ENCODE assay signal across 16 mouse cellular contexts in the genomic region with DNA sequence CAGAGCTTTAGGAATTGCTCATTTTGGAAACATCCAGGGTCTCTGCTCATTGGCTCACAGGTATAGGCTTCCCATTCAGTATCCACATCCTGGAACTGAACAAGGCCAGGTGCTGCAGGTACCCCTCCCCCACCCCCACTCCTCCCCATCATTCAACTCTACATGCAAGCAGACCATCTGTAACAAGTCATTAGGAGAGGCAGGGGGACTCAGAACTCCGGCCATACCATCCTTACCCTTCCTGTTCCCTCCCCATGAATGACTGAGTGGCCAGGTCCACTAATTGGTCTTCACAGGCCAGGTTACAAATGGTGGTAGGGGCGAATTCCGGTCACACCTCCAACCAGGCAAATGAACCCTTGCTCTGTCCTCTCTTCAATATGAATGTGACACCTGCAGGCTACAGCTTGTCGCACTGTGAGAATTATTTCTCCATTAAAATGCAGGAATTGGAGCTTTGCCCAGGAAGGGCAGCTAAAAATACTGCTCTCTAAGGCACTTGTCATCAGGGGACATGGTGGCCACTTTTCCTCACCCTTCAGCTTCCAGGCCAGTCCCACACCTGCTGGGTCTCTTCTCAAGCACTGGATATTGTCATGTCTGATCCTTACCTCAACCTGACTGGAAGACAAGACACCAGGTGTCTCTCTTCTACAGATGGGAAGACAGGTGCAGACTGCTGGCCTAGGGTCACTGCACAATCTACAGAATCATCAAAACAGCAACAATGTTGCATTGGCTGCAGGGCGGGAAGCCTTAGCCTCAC. TPM values are rescaled to one million over a fixed set of nuclear protein-coding genes. Genes with fewer than 3 reads are reported as not detected.
DNase-seq lines count a peak whose midpoint lies in the region; ATAC-seq lines count a peak whose summit lies in the region.
"Had no signal": no experiment of that assay in that cellular context is flagged by ENCODE, and none has a peak within 500 bp of the region (broad histone marks: within the 10 kb centered on the region; RNA-seq: fewer than 3 reads in every experiment).

No protein-coding gene starts in this region.

- no peak overlapping the region for H3K4me3 ChIP-seq in kidney, embryonic 16.5 days (ENCODE audit: low read length)
- no peak overlapping the region for H3K4me3 ChIP-seq in heart, embryonic 16.5 days (ENCODE audit: low read length)
- H3K4me3 ChIP-seq in forebrain, embryonic 12.5 days (replicated peaks): no peak overlapping the region
- H3K4me3 ChIP-seq: neural tube, embryonic 12.5 days; stomach, embryonic 15.5 days had no signal

- 60% methylated on average over 5 of the region's 5 CpGs for WGBS in kidney, embryonic 16.5 days
- 47% methylated on average over 5 of the region's 5 CpGs for WGBS in heart, embryonic 16.5 days
- 78% methylated on average over 5 of the region's 5 CpGs for WGBS in forebrain, embryonic 12.5 days

- H3K36me3 ChIP-seq in kidney, embryonic 16.5 days (ENCODE audit: insufficient read depth, low read length): peaks cover 8% of the 10 kb centered on the region; the same call in 1 of the 2 replicates
- peaks cover 8% of the 10 kb centered on the region; the same call in 1 of the 2 replicates for H3K36me3 ChIP-seq in heart, embryonic 16.5 days (ENCODE audit: control insufficient read depth, insufficient read depth)
- H3K36me3 ChIP-seq in forebrain, embryonic 12.5 days (replicated peaks): peaks cover 18% of the 10 kb centered on the region

- no peak overlapping the region for H3K9ac ChIP-seq in kidney, embryonic 16.5 days (replicated peaks; ENCODE audit: low read length)
- H3K9ac ChIP-seq in heart, embryonic 16.5 days (ENCODE audit: low read length): no peak overlapping the region
- H3K9ac ChIP-seq in forebrain, embryonic 12.5 days: no peak overlapping the region
- H3K9ac ChIP-seq: liver, embryonic 14.5 days; neural tube, embryonic 12.5 days; stomach, embryonic 15.5 days had no signal

- H3K27ac ChIP-seq in kidney, embryonic 16.5 days (ENCODE audit: low read length): no peak overlapping the region
- peak overlapping the region; percentile 77 for H3K27ac ChIP-seq in heart, embryonic 16.5 days (ENCODE audit: low read length)
- H3K27ac ChIP-seq in forebrain, embryonic 12.5 days: no peak overlapping the region
- H3K27ac ChIP-seq: liver, embryonic 14.5 days; neural tube, embryonic 12.5 days; stomach, embryonic 15.5 days had no signal

- H3K4me1 ChIP-seq in kidney, embryonic 16.5 days (ENCODE audit: insufficient read depth, low read length): peaks cover 8% of the 10 kb centered on the region
- H3K4me1 ChIP-seq in heart, embryonic 16.5 days (ENCODE audit: control insufficient read depth, insufficient read depth, low read length): peaks cover 20% of the 10 kb centered on the region
- H3K4me1 ChIP-seq in forebrain, embryonic 12.5 days: peaks cover 10% of the 10 kb centered on the region
- H3K4me1 ChIP-seq: stomach, embryonic 15.5 days had no signal

- peak; percentile 21 for DNase-seq in adrenal gland, postnatal 10 days
- DNase-seq in adrenal gland, adult 18-20 months (ENCODE audit: low spot score in 2 of 2): no peak
- peak; percentile 26 for DNase-seq in kidney, postnatal 14 days
- DNase-seq in cerebellum, adult 8-10 months: peak; percentile 75
- DNase-seq in T-cell, adult 2 months (ENCODE audit: low spot score): no peak
- DNase-seq: kidney, postnatal 25 days; left cerebral cortex, postnatal 4 days; lung, postnatal 10 days had no signal

- no peaks in the 10 kb centered on the region for H3K9me3 ChIP-seq in kidney, embryonic 16.5 days (ENCODE audit: low read length)
- H3K9me3 ChIP-seq in heart, embryonic 16.5 days (replicated peaks; ENCODE audit: control insufficient read depth, low read length): no peaks in the 10 kb centered on the region
- no peaks in the 10 kb centered on the region for H3K9me3 ChIP-seq in forebrain, embryonic 12.5 days
- H3K9me3 ChIP-seq: neural tube, embryonic 12.5 days; stomach, embryonic 15.5 days had no signal

- no peaks in the 10 kb centered on the region for H3K27me3 ChIP-seq in kidney, embryonic 16.5 days (ENCODE audit: insufficient read depth, low read length)
- no peaks in the 10 kb centered on the region for H3K27me3 ChIP-seq in heart, embryonic 16.5 days (ENCODE audit: control insufficient read depth, insufficient read depth, low read length)
- H3K27me3 ChIP-seq in forebrain, embryonic 12.5 days: no peaks in the 10 kb centered on the region
- H3K27me3 ChIP-seq: CH12.LX; neural tube, embryonic 12.5 days; stomach, embryonic 15.5 days had no signal

- ATAC-seq in kidney, embryonic 16.5 days (ENCODE audit: low FRiP score, low TSS enrichment): no peak
- peak; percentile 63 for ATAC-seq in heart, embryonic 16.5 days (replicated peaks; ENCODE audit: extremely low read depth, insufficient read depth, low FRiP score)
- ATAC-seq in forebrain, embryonic 12.5 days (ENCODE audit: low FRiP score): no peak
- ATAC-seq: forebrain, embryonic 14.5 days had no signal

- H3K4me2 ChIP-seq in kidney, embryonic 16.5 days (replicated peaks; ENCODE audit: low read depth, low read length): no peak overlapping the region
- peak overlapping the region; percentile 10; the same call in 1 of the 2 replicates for H3K4me2 ChIP-seq in heart, embryonic 16.5 days (ENCODE audit: low read depth, low read length)
- H3K4me2 ChIP-seq in forebrain, embryonic 12.5 days: no peak overlapping the region
- H3K4me2 ChIP-seq: neural tube, embryonic 12.5 days; stomach, embryonic 15.5 days had no signal

RNA-seq across cellular contexts. Expression of a gene that starts 32.6 kb away (rescaled TPM):
- 10 to 100 TPM in 1 of 2 experiments, 1 to 10 TPM in 1; 9.6 to 10.7 TPM for total RNA-seq in adrenal gland, postnatal 10 days (2021)
- total RNA-seq in adrenal gland, adult 18-20 months (2021): 10 to 100 TPM; 10.6 to 12.0 TPM
- 1.0 and 1.5 TPM in 2 replicates for polyA plus RNA-seq in kidney, embryonic 16.5 days (2015; fragmentation: Nextera tagmentation; extraction: Ambion mirVana)
- polyA plus RNA-seq in heart, embryonic 16.5 days (2015; fragmentation: Nextera tagmentation; extraction: Ambion mirVana): 0.54 and 0.66 TPM in 2 replicates
- polyA plus RNA-seq in forebrain, embryonic 12.5 days (2016; fragmentation: Nextera tagmentation; extraction: Ambion mirVana): 4.0 and 4.7 TPM in 2 replicates

RNA-seq across cellular contexts. Expression of a gene that starts 34.2 kb away (rescaled TPM):
- total RNA-seq in adrenal gland, postnatal 10 days (2021): 10 to 100 TPM; 16.2 to 20.9 TPM
- total RNA-seq in adrenal gland, adult 18-20 months (2021): 1 to 10 TPM; 7.0 to 8.1 TPM
- 38.5 and 41.9 TPM in 2 replicates for polyA plus RNA-seq in kidney, embryonic 16.5 days (2015; fragmentation: Nextera tagmentation; extraction: Ambion mirVana)
- 24.1 and 24.5 TPM in 2 replicates for polyA plus RNA-seq in heart, embryonic 16.5 days (2015; fragmentation: Nextera tagmentation; extraction: Ambion mirVana)
- 32.2 and 35.9 TPM in 2 replicates for polyA plus RNA-seq in forebrain, embryonic 12.5 days (2016; fragmentation: Nextera tagmentation; extraction: Ambion mirVana)

Comparison
In these comparisons a context has a peak if more than half of its experiments do, and no peak if none do; other contexts are left out.
1. DNase-seq: peak in adrenal gland, postnatal 10 days (single experiment), kidney, postnatal 14 days (single experiment) and cerebellum, adult 8-10 months (single experiment); none in adrenal gland, adult 18-20 months (0 of 2) and T-cell, adult 2 months (single experiment).